Mouse (Mus musculus): ENCODE measurements around the gene Acoxl.
A peak's percentile ranks its signal among the peaks of the same experiment; 100 is the strongest.

Acoxl gene

GRCm38 (mm10) chr2:127838576-127838975, at the start of gene Acoxl:
Acoxl (plus strand) TSS chr2:127838876.
- DNase-seq: no peak

DNA sequence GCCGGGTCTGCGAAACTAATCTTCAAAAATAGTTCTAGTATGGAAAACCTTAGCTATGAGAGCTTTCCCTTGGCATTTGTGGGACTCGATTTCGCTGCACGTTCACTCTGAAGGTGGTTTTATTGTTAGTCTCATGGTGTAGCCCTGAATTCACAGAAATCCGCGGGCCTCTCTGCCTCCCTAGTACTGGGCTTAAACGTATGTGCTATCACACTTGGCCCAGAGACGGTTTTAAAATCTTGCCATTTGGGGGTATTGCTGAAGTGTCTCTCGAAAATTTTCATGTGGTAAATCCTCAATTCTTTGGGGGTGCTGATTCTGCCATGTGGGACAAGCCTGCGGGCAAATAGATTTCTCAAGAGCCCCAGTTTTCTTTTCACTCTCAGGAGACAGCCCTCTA, 49.5 kb upstream of the Acoxl start:
- no peak for DNase-seq

DNA sequence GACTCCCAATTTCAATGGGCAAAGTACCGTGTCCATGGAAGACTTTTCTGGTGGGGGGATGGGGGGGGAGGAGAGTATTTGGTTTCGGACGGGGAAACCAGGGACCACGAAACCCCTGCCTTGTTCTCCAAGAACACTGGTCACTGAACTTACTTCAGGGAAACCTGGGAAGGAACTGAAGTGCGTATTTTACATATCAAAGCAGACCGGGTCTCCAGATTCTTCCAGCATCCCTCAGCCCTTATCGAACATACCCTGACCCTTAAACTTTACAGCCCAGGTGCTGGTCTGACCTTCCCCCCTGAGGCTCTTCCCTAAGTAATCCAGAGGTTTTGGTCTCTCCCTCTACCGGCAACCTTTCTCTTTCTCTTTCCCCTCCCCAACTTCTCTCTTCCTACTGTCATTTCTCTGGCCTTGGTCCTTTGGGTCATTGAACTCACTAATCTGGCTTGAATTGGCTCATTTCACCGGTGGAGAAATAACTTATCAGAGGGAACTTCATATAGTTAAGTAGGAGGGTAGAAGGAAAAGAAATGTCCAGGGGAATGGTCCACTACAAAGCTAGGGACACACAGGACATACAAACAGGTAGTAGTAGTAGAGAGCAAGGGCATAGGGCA, 48.9 kb upstream of the Acoxl start:
- DNase-seq: no peak

GRCm38 (mm10) chr2:127791919-127792603, 46.6 kb upstream of the Acoxl start, which contains the start of gene Mtln:
Mtln (minus strand) TSS chr2:127792488.
- DNase-seq: peak; percentile 92

GRCm38 (mm10) chr2:127831401-127832102, 7.1 kb upstream of the Acoxl start, which contains the start of gene Bub1:
Bub1 (minus strand) TSS chr2:127831865.
- DNase-seq: peak; percentile 97

DNA sequence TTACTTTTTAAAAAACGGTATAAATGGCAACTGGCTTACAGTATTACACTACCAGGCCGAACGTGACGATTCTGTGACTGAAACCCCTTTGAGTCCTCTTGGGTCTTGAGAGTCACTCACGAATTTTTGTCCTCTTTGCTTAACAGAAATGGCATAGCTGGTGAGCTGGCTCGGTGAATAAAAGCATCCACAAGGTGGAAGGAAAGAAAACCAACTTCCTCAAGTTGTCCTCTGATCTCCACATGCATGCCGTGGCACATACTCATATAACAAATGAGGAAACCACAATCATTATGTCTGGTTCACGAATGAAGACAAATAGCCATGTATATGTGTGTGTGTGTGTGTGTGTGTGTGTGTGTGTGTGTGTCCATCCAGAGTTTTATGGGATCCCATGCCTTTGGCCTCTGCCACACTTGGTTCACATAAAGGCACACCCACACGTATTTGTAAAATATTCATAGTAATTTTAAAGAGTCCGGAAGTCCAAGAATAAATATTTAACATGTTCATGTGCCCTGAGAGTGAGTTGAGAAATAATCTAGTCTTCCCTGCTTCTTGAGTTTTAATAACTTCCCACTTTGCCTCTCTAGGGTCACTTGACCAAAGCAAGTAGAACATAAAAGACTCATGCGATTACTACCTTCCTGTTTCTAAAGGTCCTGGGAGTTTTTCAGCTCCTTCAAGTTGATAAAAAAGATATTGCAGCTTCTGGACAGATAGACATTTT, 6.4 kb upstream of the Acoxl start:
- DNase-seq: no peak

GRCm38 (mm10) chr2:127832833-127833190, 5.9 kb upstream of the Acoxl start:
- DNase-seq: peak; percentile 23

DNA sequence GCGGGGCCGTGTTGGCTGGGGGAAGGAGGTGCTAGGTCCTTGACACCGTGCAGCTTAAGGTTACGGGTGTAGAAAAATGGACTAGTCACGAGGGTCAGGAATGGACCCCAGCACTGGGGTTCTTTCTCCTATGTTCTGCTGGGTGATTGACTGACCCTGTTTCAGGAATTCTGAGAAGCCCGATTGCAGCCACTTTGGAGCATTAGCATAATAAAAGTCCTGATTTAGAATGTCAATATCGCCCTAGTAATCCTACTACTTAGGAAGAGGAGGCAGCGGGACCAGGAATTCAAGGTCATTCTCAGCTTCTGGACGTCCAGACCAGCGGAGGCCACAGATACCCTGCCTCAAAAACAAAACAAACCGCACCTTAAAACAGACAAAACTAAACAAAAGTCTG, 749 bp downstream of the Acoxl start:
- no peak for DNase-seq

DNA sequence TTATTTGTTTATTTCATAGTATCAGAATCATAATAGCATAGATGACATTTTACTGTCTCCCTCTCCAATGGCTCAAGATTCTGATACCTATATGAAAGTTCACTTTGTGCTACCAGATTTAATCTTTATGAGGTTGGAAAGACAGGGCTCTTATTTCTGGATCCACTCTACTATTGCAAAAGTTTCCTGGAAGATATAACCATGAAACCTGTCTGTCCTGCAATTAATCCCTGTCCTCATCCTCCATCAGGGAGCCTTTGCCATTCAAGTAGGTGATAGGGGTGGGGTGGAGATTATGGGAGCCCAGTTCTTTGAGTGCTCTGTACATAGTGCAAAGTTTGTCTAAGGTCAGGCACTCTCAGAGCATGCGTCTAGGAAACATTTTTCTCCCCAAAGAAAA, 2.7 kb downstream of the Acoxl start:
- DNase-seq: no peak

- DNase-seq: no peak
These were observed 3.7 kb downstream of the Acoxl start for GRCm38 (mm10) chr2:127842421-127842820.

- DNase-seq: no peak
These were observed 6.8 kb downstream of the Acoxl start for GRCm38 (mm10) chr2:127845346-127845982.

GRCm38 (mm10) chr2:127846008-127846407, 7.3 kb downstream of the Acoxl start:
- no peak for DNase-seq

- DNase-seq: no peak
These were observed 7.9 kb downstream of the Acoxl start for GRCm38 (mm10) chr2:127846571-127846970.

GRCm38 (mm10) chr2:127850371-127850770, 11.7 kb downstream of the Acoxl start:
- DNase-seq: no peak

DNA sequence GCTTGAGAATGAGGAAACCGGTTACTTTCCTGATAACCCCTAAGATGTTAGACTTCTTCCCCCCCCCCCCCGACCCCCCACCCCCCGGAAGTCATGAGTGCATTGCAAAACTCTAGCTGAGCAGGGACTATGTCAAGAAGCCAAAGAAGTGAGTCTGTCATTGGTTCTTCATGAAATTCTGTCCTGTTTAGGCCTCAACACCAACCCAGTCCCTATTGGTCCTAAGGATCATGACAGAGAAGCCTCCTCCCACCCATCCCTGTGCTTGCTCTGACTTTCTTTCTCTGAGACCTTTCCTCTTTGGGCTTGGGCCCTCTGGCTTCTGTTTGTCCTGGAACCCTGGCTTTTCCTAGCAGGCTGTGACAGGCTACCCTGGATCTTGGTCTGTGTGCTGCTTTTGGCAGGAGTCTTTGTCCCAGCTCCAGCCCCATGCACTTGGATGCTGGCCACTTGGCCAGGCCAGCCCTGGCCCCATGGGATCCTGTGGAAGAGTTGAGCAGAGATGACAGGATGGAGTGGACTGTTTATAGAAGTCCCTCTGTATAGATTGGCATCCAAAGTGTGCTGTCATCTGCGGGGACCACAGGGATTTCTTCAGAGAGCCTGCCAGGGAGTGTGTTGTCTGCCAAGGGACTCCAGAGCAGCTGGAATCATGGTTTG, 15.8 kb downstream of the Acoxl start:
- peak; percentile 81 for DNase-seq

GRCm38 (mm10) chr2:127864381-127864780, 25.7 kb downstream of the Acoxl start:
- DNase-seq: no peak

DNA sequence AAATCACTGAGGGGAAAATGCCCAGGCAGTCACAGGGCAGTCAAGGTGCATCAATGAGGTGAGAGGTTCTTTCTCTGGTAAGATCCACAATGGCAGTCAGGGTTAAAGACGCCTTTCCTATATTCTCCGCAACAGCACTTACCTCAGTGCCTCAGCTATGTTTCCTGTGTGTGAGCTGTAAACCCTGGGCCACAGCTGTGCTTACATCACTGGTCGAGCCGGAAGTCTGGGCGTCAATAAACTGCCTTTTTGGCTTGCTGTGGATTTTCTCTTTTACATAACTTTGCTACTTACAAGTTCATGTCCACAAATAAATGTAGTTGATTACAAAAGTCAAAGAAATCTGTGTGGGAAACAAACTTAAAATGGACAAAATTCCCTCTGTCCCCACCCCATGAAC, 42.4 kb downstream of the Acoxl start:
- DNase-seq: no peak

DNA sequence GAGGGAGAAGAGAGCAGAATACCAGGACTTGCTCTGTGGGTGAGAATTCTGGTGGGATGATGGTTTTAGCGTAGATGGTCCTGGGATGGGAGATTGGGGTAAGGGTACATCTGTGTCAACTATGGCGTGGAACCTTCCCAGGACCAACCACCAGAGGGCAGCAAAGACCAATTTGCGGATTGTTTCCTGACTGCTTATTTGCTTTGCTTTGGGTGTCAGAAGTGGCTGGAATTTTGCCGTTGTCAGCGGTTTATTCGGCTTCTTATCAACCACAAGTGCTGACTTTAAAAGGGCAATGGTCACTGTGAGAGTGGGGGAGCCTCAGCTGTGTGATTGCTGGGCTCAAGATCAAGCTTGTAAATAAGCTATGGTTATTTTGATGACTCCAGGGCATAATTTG, 50.8 kb downstream of the Acoxl start:
- DNase-seq: peak; percentile 88

- DNase-seq: no peak
These were observed 51.3 kb downstream of the Acoxl start for GRCm38 (mm10) chr2:127889979-127890378.

- DNase-seq: peak; percentile 41
These were observed 51.9 kb downstream of the Acoxl start for GRCm38 (mm10) chr2:127890526-127890925.

DNA sequence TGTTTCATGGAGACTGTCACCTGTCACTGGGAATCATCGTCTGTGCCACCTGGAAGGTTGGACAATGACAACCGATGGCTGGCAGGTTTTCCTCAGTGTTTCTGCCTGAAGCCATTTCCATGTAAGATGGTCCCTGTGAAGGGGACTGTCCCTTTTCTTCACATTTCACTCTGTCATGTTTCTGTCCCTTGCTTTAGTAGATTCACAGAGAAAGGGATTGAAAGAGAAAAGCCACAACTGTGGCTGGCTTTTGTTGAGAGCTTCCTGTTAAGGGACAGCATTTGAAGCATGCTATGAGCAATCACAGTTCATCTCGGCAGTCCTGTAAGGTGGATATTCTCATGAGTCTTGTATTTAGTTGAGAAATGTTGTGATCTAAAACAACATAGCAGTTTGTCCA, 52.4 kb downstream of the Acoxl start:
- DNase-seq: no peak

DNA sequence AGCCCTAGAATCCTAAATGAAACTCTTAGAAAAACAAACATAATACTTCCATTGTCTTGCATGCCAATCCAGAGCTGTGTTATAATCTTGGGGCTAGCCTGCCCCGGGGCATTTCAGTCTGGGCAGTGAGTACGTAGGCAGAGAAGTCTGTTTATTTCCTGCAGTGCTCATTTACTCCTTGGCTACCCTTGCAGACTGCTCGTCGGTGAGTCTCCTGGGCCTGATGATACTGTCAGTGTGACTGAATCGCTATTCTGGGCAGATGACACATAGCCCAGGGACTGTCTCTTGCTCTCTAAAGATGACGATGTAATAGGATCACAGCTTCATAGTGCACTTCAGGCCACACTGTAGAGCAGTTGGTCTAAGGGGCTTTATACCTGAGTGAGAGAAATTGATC, 56.2 kb downstream of the Acoxl start:
- DNase-seq: no peak

Measured in kidney, postnatal 14 days (tissue).